Mouse (Mus musculus): ENCODE measurements at regions not wholly inside any gene's neighbourhood (a gene's known extent, or its start where the extent isn't known, plus 50 kb on each side); places are given as distances from the start of the nearest gene placed in this dataset.

- no peaks in the 10 kb centered on the region for H3K36me3 ChIP-seq
- no peaks in the 10 kb centered on the region for H3K27me3 ChIP-seq
- no peak overlapping the region for H3K4me2 ChIP-seq
- no peak for ATAC-seq (ENCODE audit: insufficient number of reproducible peaks, low FRiP score, low TSS enrichment, low read depth)
- H3K4me3 ChIP-seq, result no peak overlapping the region
- H3K9me3 ChIP-seq, result no peaks in the 10 kb centered on the region
- no peak overlapping the region for H3K9ac ChIP-seq
- 38% methylated on average over 9 of the region's 9 CpGs for WGBS
- H3K27ac ChIP-seq, result no peak overlapping the region
- 0 out of 2 replicates have a peak, but pooled peaks cover 6% of the 10 kb centered on the region for H3K4me1 ChIP-seq
Observed at GRCm38 (mm10) chr16:78216752-78217351, 84.4 kb upstream of the Cxadr start.

GRCm38 (mm10) chr16:78211687-78212086, 89.6 kb upstream of the Cxadr start:
- Histone ChIP-seq H3K9ac (no peak overlapping the region), H3K27ac (no peak overlapping the region), H3K27me3 (no peaks in the 10 kb centered on the region), H3K36me3 (no peaks in the 10 kb centered on the region), H3K4me3 (no peak overlapping the region), H3K9me3 (no peaks in the 10 kb centered on the region), H3K4me2 (no peak overlapping the region), H3K4me1 (no peaks in the 10 kb centered on the region)
- no peak for ATAC-seq (ENCODE audit: insufficient number of reproducible peaks, low FRiP score, low TSS enrichment, low read depth)
- WGBS, result 55% methylated on average over 8 of the region's 8 CpGs

GRCm38 (mm10) chr16:78208321-78208720, 93.0 kb upstream of the Cxadr start:
- H3K4me3 ChIP-seq, result no peak overlapping the region
- H3K27me3 ChIP-seq, result no peaks in the 10 kb centered on the region
- no peak overlapping the region for H3K9ac ChIP-seq
- H3K36me3 ChIP-seq, result no peaks in the 10 kb centered on the region
- no peaks in the 10 kb centered on the region for H3K9me3 ChIP-seq
- H3K27ac ChIP-seq, result no peak overlapping the region
- H3K4me2 ChIP-seq, result no peak overlapping the region
- no peaks in the 10 kb centered on the region for H3K4me1 ChIP-seq
- ATAC-seq (ENCODE audit: insufficient number of reproducible peaks, low FRiP score, low TSS enrichment, low read depth), result no peak
- WGBS, result 86% methylated on average over 5 of the region's 5 CpGs

GRCm38 (mm10) chr16:78204332-78204731, 97.0 kb upstream of the Cxadr start:
- Histone ChIP-seq H3K9ac (no peak overlapping the region), H3K27ac (no peak overlapping the region), H3K27me3 (no peaks in the 10 kb centered on the region), H3K4me1 (no peaks in the 10 kb centered on the region), H3K36me3 (no peaks in the 10 kb centered on the region), H3K4me3 (no peak overlapping the region), H3K4me2 (no peak overlapping the region), H3K9me3 (no peaks in the 10 kb centered on the region)
- no peak for ATAC-seq (ENCODE audit: insufficient number of reproducible peaks, low FRiP score, low TSS enrichment, low read depth)
- 76% methylated on average over 9 of the region's 9 CpGs for WGBS

- no peak for ATAC-seq (ENCODE audit: insufficient number of reproducible peaks, low FRiP score, low TSS enrichment, low read depth)
- no peaks in the 10 kb centered on the region for H3K36me3 ChIP-seq
- no peak overlapping the region for H3K4me3 ChIP-seq
- no peaks in the 10 kb centered on the region for H3K4me1 ChIP-seq
- no peaks in the 10 kb centered on the region for H3K9me3 ChIP-seq
- WGBS, result 56% methylated on average over 12 of the region's 12 CpGs
- H3K27ac ChIP-seq, result no peak overlapping the region
- H3K4me2 ChIP-seq, result no peak overlapping the region
- no peak overlapping the region for H3K9ac ChIP-seq
- no peaks in the 10 kb centered on the region for H3K27me3 ChIP-seq
Observed at GRCm38 (mm10) chr16:78200044-78200830, 101.1 kb upstream of the Cxadr start.

- Histone ChIP-seq H3K36me3 (no peaks in the 10 kb centered on the region), H3K9ac (no peak overlapping the region), H3K27me3 (no peaks in the 10 kb centered on the region), H3K4me1 (no peaks in the 10 kb centered on the region), H3K4me2 (peak overlapping the region; percentile 27; the same call in 1 of the 2 replicates), H3K9me3 (no peaks in the 10 kb centered on the region), H3K27ac (no peak overlapping the region), H3K4me3 (no peak overlapping the region)
- 72% methylated on average over 10 of the region's 10 CpGs for WGBS
- no peak for ATAC-seq (ENCODE audit: insufficient number of reproducible peaks, low FRiP score, low TSS enrichment, low read depth)
Observed at GRCm38 (mm10) chr16:78199252-78199651, 102.0 kb upstream of the Cxadr start.

- no peaks in the 10 kb centered on the region for H3K9me3 ChIP-seq
- H3K4me2 ChIP-seq, result peak overlapping the region; percentile 27; the same call in 1 of the 2 replicates
- no peak overlapping the region for H3K9ac ChIP-seq
- no peak overlapping the region for H3K4me3 ChIP-seq
- WGBS, result 7% methylated on average over 16 of the region's 16 CpGs
- no peaks in the 10 kb centered on the region for H3K36me3 ChIP-seq
- no peak for ATAC-seq (ENCODE audit: insufficient number of reproducible peaks, low FRiP score, low TSS enrichment, low read depth)
- no peak overlapping the region for H3K27ac ChIP-seq
- H3K4me1 ChIP-seq, result no peaks in the 10 kb centered on the region
- no peaks in the 10 kb centered on the region for H3K27me3 ChIP-seq
Observed at GRCm38 (mm10) chr16:78198642-78199121, 102.6 kb upstream of the Cxadr start.

- ATAC-seq (ENCODE audit: insufficient number of reproducible peaks, low FRiP score, low TSS enrichment, low read depth), result no peak
- H3K27ac ChIP-seq, result no peak overlapping the region
- no peak overlapping the region for H3K9ac ChIP-seq
- no peaks in the 10 kb centered on the region for H3K9me3 ChIP-seq
- no peak overlapping the region for H3K4me3 ChIP-seq
- H3K27me3 ChIP-seq, result no peaks in the 10 kb centered on the region
- WGBS, result 11% methylated on average over 10 of the region's 10 CpGs
- H3K4me1 ChIP-seq, result no peaks in the 10 kb centered on the region
- no peak overlapping the region for H3K4me2 ChIP-seq
- H3K36me3 ChIP-seq, result no peaks in the 10 kb centered on the region
Observed at GRCm38 (mm10) chr16:78197252-78197896, 103.9 kb upstream of the Cxadr start.

- Histone ChIP-seq H3K9me3 (no peaks in the 10 kb centered on the region), H3K36me3 (no peaks in the 10 kb centered on the region), H3K9ac (no peak overlapping the region), H3K27me3 (no peaks in the 10 kb centered on the region), H3K4me2 (no peak overlapping the region), H3K4me3 (no peak overlapping the region), H3K4me1 (no peaks in the 10 kb centered on the region), H3K27ac (no peak overlapping the region)
- 76% methylated on average over 9 of the region's 9 CpGs for WGBS
- no peak for ATAC-seq (ENCODE audit: insufficient number of reproducible peaks, low FRiP score, low TSS enrichment, low read depth)
Observed at GRCm38 (mm10) chr16:78170627-78171605, 130.4 kb upstream of the Cxadr start.

- no peaks in the 10 kb centered on the region for H3K27me3 ChIP-seq
- H3K4me1 ChIP-seq, result no peaks in the 10 kb centered on the region
- no peaks in the 10 kb centered on the region for H3K36me3 ChIP-seq
- no peak overlapping the region for H3K4me3 ChIP-seq
- no peak overlapping the region for H3K27ac ChIP-seq
- H3K9me3 ChIP-seq, result no peaks in the 10 kb centered on the region
- no peak for ATAC-seq (ENCODE audit: insufficient number of reproducible peaks, low FRiP score, low TSS enrichment, low read depth)
- no peak overlapping the region for H3K4me2 ChIP-seq
- no peak overlapping the region for H3K9ac ChIP-seq
- whole genome bisulfite sequencing, result 68% methylated on average over 3 of the region's 3 CpGs
Observed at GRCm38 (mm10) chr16:78156876-78157232, 144.4 kb upstream of the Cxadr start.

- Histone ChIP-seq H3K36me3 (no peaks in the 10 kb centered on the region), H3K27ac (no peak overlapping the region), H3K4me1 (no peaks in the 10 kb centered on the region), H3K4me2 (no peak overlapping the region), H3K27me3 (no peaks in the 10 kb centered on the region), H3K4me3 (no peak overlapping the region), H3K9ac (no peak overlapping the region), H3K9me3 (no peaks in the 10 kb centered on the region)
- 36% methylated on average over 7 of the region's 7 CpGs for WGBS
- ATAC-seq (ENCODE audit: insufficient number of reproducible peaks, low FRiP score, low TSS enrichment, low read depth), result no peak
Observed at GRCm38 (mm10) chr16:78156138-78156875, 145.0 kb upstream of the Cxadr start.
